In genomic region chr1:42539541-42540520, GRCm38 (mm10) we compare ENCODE assay signal across 8 mouse cellular contexts.
DNase-seq lines count a peak whose midpoint lies in the region; ATAC-seq lines count a peak whose summit lies in the region.

No protein-coding gene starts in this region.

- peak; percentile 49 for DNase-seq in neural tube, embryonic 11.5 days (ENCODE audit: low spot score)
- no peak for DNase-seq in neural tube, embryonic 10.5 days (ENCODE audit: extremely low spot score, low spot score)
- peak; percentile 23 to 71 for DNase-seq in left cerebral cortex, adult 9 months (ENCODE audit: low spot score in 2 of 2)
- DNase-seq in retina, postnatal 1 day, result peak; percentile 75
- DNase-seq in MN1 (ENCODE audit: low spot score), result no peak
- no peak for DNase-seq in lung, postnatal 25 days (ENCODE audit: low spot score)

- H3K27me3 ChIP-seq in neural tube, embryonic 11.5 days (ENCODE audit: control insufficient read depth, insufficient read depth, low read length), result no peaks in the 10 kb centered on the region
- H3K27me3 ChIP-seq in hindbrain, embryonic 16.5 days (replicated peaks; ENCODE audit: control insufficient read depth, insufficient read depth, low read length), result no peaks in the 10 kb centered on the region

- H3K4me1 ChIP-seq in neural tube, embryonic 11.5 days (ENCODE audit: control insufficient read depth, insufficient read depth, low read length), result peaks cover 7% of the 10 kb centered on the region; the same call in 1 of the 2 replicates
- H3K4me1 ChIP-seq in hindbrain, embryonic 16.5 days (ENCODE audit: control insufficient read depth, insufficient read depth, low read depth, low read length), result peaks cover 15% of the 10 kb centered on the region

- no peaks in the 10 kb centered on the region for H3K36me3 ChIP-seq in neural tube, embryonic 11.5 days (ENCODE audit: control insufficient read depth, insufficient read depth, low read length)
- no peaks in the 10 kb centered on the region for H3K36me3 ChIP-seq in hindbrain, embryonic 16.5 days (ENCODE audit: control insufficient read depth, insufficient read depth, low read length)

- H3K9ac ChIP-seq in neural tube, embryonic 11.5 days (ENCODE audit: low read length), result no peak overlapping the region
- H3K9ac ChIP-seq in hindbrain, embryonic 16.5 days (ENCODE audit: low read depth, low read length), result no peak overlapping the region

- peak overlapping the region; percentile 31 for H3K4me2 ChIP-seq in neural tube, embryonic 11.5 days (ENCODE audit: low read depth)
- H3K4me2 ChIP-seq in hindbrain, embryonic 16.5 days (ENCODE audit: low read length), result peak overlapping the region; percentile 49

- no peaks in the 10 kb centered on the region for H3K9me3 ChIP-seq in neural tube, embryonic 11.5 days (ENCODE audit: control insufficient read depth, low read length)
- H3K9me3 ChIP-seq in hindbrain, embryonic 16.5 days (ENCODE audit: control insufficient read depth, low read length), result no peaks in the 10 kb centered on the region

- WGBS in neural tube, embryonic 11.5 days, result 38% methylated on average over 26 of the region's 26 CpGs
- WGBS in hindbrain, embryonic 16.5 days, result 14% methylated on average over 26 of the region's 26 CpGs

- H3K27ac ChIP-seq in neural tube, embryonic 11.5 days (ENCODE audit: low read depth, low read length), result no peak overlapping the region
- peak overlapping the region; percentile 70 for H3K27ac ChIP-seq in hindbrain, embryonic 16.5 days (ENCODE audit: low read depth, low read length)

- peak; percentile 68; the same call in 1 of the 2 replicates for ATAC-seq in neural tube, embryonic 11.5 days (ENCODE audit: insufficient read depth, low FRiP score, low TSS enrichment)
- ATAC-seq in hindbrain, embryonic 16.5 days, result peak; percentile 63
- no peak for ATAC-seq in erythroid progenitor cell, adult 5-6 weeks (replicated peaks; ENCODE audit: low FRiP score, poor library complexity, severe bottlenecking)

- H3K4me3 ChIP-seq in neural tube, embryonic 11.5 days (ENCODE audit: low read depth, low read length), result no peak overlapping the region
- peak overlapping the region; percentile 23 for H3K4me3 ChIP-seq in hindbrain, embryonic 16.5 days (ENCODE audit: low read length)

Comparison
In these comparisons a context has a peak if more than half of its experiments do, and no peak if none do; other contexts are left out.
1. DNase-seq: peak in neural tube, embryonic 11.5 days (single experiment), left cerebral cortex, adult 9 months (2 of 2) and retina, postnatal 1 day (single experiment); none in neural tube, embryonic 10.5 days (single experiment), MN1 (single experiment) and lung, postnatal 25 days (single experiment).